Mouse (Mus musculus): Measurements from ENCODE around the gene Clock. TPM values are rescaled to one million over a fixed set of nuclear protein-coding genes. Genes with fewer than 3 reads are reported as not detected.

Gene Clock
- total RNA-seq, 2 experiments from 2014 or later = 49.2 to 54.3 TPM

DNA sequence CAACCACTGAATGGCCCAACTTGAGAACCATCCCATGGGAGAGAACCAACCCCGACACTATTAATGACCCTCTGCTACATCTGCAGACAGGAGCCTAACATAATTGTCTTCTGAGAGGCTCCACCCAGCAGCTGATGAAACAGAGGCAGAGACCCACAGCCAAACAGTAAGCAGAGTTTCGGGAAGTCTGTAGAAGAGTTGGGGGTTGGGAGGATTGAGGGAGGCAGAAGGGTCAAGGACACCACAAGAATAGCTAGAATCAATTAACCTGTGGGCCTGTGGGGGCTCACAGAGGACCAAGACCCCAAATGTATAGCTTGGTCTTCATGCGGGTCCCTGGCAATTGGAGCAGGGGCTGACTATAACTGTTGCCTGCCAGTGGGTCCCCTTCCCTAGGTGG, 16.3 kb downstream of the Clock start:
- DNase-seq (ENCODE audit: low spot score in 2 of 2) = no peak
- intact Hi-C loops (cut with DNase I) = no loop called here

DNA sequence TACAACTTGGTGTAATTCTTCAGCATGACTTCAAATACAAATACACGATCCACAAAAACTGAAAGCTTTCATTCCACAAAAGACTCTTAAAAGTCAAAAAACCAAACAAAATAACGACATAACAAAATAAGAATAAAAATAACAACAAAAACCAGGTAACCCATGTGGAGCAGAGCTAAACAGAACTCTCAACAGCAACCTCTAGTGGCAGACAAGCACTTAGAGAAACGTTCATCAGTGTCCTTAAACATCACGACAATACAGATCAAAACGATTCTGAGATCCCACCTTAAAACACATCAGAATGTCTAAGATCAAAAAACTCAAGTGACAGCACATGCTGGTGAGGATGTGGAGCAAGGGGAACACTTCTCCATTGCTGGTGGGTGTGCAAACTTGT, 17.5 kb downstream of the Clock start:
- no peak for DNase-seq (ENCODE audit: low spot score in 2 of 2)
- intact Hi-C loops (cut with DNase I) = no loop called here

DNA sequence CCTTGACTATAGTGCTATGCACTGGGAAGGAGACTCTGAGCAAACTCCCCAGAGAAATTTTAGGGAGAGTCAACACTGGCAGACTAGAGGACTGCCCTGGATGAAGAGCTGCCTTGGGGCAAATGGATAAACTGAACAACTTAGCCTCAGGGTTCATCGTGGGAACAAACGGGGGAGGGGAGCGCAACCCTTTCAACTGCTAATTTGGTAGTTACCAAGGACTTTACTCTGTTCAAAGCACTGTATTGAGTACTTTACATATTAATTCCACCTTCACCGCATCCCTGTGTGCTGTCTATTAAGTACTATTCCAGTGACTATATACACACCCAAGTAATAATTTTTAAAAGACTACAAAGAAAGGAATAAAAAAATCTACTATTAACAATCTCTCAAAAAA, 18.9 kb downstream of the Clock start:
- DNase-seq (ENCODE audit: low spot score in 2 of 2) = no peak
- intact Hi-C loops (cut with DNase I) = no loop called here

DNA sequence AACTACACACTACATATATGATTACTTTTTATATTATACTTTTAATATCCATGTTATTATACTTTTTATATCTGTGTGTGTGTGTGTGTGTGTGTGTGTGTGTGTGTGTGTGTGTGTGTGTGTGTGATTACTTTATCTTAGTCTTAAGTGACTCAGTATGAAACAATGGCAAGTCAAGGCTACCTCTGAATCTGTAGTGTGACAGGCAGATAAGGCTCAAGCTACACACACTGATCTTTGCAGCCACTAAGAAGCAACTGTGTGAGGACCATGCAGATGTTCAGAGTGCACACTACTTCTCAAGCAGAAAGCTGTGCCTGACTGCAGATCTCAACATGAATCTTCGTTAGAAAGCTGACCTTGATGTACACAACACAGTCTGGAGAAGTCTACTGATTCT, 20.7 kb downstream of the Clock start:
- no peak for DNase-seq (ENCODE audit: low spot score in 2 of 2)
- intact Hi-C loops (cut with DNase I) = no loop called here

DNA sequence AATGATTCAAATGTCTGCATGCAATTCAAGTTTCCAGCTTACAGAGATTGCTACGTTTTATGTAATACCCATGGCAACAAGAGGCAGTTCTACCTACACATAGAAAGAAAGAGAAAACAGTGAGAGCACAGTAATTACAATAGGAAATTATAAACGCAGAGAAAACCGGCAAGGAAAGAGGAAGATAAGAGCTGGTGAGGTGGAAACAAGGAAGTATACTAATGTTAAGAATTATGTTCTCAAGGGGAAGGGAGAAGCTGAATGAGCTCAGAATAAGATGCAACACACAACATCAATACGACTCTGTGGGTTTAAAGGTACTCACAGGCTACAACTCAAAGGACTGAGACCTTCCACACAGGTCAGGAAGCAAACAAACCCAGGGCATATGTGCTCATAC, 29.6 kb downstream of the Clock start:
- no peak for DNase-seq (ENCODE audit: low spot score in 2 of 2)

DNA sequence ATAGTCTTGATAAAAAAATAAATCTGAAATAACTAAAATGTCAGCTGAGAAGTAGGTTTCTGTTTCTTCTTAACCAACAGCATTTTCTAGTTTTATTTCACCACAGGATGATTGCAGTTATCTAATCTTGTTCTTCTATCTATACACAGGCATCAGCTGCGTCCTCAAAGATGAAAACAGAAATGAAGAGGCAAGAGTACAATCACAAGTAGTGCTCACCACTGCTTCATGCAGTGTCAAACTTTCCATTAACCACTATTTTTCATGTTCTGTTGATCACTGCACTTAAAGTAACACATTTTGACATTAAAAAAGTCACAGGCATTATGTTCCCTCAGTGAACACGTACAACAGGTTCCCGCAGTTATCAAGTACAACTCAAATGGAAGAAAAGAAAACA, 53.6 kb downstream of the Clock start:
- no peak for DNase-seq (ENCODE audit: low spot score in 2 of 2)
- intact Hi-C loops (cut with DNase I) = no loop called here

More for the DNA sequence above, 29.6 kb downstream of the Clock start:
- intact Hi-C loops (cut with DNase I) = no loop called here

DNA sequence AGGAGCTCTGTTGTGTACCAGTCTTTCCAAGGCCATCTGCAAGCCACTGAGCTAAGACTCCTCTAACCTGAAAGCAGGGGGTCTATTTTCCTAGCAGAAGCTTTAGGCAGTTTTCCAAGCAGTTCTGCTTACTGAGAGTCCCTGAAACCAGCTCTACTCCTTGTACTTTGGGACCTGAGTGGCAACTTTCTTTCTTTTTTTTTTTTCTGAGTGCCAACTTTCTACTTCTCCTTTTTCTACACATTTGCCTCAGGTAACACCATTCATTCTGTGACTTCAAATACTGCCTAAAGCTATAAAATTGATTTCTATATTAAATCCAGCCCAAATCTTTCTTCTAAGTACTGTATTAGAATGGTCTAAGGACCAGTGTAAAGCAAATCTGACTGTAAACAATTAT, 58.1 kb downstream of the Clock start:
- intact Hi-C loops (cut with DNase I) = no loop called here
- no peak for DNase-seq (ENCODE audit: low spot score in 2 of 2)

DNA sequence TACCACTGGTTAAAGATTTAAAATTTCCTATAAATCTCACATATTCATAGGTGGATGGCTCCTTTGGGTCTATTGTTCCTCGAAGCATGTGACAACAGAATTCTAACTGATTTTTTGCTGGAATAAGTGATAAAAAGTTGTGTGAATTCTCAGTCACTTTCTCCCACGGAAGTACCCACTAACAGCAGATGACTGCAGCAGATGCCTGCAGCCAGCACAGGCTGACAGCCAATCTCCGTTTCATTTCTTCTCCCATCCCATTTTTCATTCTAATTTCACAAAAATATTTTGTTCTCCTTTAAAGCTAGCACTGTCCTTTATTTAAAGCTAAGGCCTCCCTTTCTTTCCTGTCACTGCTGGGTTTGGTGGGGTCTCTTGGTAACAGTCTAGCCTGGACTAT, 59.2 kb downstream of the Clock start:
- peak in 1 of 2 experiments; percentile 56 for DNase-seq (ENCODE audit: low spot score in 2 of 2)
- intact Hi-C loops (cut with DNase I) = no loop called here

DNA sequence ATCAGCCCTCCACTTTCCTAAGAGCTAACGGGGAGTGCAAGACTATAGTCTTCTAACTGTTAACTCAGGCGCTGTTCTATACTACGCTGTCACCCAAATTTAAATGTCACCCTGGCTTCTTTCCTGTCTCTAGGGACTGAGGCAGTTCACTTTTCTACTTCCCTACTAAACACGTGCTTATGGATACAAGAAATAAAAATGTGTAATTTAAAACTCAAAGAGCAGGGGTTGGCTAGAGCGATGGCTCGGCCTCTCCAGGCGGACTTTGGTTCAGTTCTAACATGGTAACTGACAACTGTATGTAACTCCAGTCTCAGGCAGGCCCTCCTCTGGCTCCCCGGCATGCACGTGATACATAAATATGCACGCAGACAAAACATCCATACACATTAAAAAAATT, 60.2 kb downstream of the Clock start:
- DNase-seq (ENCODE audit: low spot score in 2 of 2) = no peak
- intact Hi-C loops (cut with DNase I) = no loop called here

DNA sequence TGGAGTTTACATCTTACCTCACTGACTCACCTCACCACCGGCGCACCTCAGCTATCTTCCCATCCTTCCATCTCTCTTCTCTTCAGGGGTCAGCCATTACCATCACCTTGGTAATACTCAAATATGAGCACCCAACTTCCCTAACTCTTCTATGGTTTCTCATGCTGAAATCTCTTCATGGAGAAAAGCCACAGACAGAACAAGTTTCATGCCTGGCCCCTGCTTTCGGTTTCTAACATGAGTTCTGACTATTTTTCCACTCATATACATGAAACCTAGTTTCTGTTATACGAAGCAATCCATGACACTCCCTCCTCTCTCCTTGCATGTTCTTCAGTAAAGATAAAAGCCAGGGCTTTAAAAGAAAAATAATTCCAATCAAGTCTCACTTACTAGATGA, 60.7 kb downstream of the Clock start:
- intact Hi-C loops (cut with DNase I) = no loop called here
- no peak for DNase-seq (ENCODE audit: low spot score in 2 of 2)

DNA sequence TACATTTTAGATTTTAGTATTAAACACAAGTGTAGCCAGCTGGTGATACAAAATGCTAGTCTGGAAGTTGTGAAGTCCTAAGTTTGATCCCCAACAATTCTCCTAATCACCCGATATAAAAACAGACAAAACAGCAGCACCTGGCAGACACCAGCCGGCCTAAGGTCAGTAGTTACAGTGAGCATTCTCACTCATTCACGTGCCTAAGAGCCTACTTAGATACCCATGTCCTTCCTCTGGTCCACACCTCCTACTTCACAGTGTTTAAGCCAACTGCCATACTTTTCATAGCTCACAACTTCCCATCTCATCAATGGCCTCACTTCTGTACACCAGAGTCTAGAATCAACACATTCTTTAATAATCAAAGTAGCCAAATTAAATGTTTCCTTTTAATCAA, 61.3 kb downstream of the Clock start:
- intact Hi-C loops (cut with DNase I) = no loop called here
- no peak for DNase-seq (ENCODE audit: low spot score in 2 of 2)

DNA sequence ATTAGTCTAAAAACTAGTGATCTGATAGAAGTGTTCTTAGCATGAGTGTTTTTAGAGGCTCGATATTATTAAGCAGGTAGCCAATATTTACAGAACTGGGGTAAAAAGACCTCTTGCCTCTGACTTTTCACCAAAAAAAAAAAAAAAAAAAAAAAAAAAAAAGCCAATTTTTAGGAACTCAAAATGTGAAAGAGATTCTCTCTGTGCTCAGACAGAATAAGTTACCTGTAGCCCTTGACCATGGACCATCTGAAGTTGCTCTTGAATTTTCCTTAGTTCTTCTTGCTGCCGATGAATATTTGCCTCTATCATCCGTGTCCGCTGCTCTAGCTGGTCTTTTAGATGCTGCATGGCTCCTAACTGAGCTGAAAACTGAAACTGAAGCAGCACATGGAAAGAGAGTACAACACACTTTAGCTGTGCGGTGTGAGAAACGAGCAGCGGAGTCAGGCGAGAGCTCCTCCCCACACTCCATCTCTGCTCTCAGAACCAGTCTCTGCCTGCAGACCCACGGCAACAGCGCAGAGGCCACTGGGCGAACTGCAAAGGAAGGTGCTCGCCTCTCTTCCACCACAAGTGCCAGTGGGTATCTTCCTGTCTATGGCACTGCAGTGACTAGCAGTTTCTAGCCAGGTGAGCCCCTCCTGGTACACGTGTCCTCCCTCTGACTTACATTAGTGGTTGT, 73.3 kb downstream of the Clock start:
- intact Hi-C loops (cut with DNase I) = no loop called here
- no peak for DNase-seq (ENCODE audit: low spot score in 2 of 2)

DNA sequence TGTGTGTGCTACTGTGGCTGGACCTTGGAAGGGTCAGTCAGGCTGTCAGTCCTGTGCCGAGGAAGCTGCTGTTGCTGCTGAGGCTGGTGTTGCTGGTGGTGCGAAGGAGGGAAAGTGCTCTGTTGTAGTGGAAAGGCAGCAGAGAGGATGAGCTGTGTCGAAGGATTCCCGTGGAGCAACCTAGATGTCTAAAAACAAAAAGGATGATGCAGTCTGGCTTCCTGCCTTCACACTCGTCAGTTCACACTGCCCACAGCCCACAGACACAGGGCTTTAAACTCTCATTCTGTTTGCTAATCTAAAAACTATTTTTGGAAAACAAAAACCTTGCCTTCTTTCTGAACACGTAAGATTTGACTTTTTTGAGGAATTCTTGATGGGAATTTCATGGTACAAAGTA, 87.9 kb downstream of the Clock start:
- DNase-seq (ENCODE audit: low spot score in 2 of 2) = peak in 1 of 2 experiments; percentile 20
- intact Hi-C loops (cut with DNase I) = no loop called here

DNA sequence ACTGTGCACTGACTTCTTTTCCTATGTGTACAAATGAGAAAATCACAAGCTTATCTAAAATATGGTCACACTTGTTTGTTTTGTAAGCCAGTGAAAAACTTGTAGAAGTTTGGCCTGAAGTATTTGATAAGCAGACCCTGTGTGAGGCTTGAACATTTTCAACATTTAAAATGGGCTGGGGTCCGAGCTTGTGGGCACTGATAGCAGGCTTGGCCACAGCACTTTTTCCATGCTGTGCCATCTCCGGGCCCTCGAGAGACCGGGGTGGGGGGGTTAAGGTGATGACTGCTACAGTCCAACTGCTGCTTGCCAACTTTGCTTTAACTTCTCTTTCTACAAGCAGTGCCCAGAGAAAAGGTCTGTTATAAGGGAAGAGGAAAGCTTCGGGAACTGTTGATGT, 96.5 kb downstream of the Clock start:
- no peak for DNase-seq (ENCODE audit: low spot score in 2 of 2)
- intact Hi-C loops (cut with DNase I) = no loop called here

DNA sequence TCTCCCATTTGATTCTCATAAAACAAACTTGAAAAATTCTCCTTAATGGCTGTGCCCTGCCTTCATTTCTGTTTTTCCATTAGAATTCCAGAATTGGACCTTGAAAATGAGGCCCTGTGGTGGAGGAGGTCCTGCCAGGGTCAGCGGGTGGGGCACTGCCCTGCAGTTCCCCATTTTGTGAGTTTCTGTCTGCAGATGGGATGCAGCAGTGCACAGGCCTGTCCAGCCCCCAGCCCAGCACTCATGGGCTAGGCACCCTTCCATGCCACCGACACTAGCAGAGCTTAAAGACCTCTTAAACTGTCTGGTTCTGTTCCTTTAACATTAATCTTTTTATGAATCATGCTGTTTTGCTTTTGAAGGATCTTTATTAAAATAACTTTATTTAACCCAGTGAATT, 98.7 kb downstream of the Clock start:
- intact Hi-C loops (cut with DNase I) = no loop called here
- DNase-seq (ENCODE audit: low spot score in 2 of 2) = no peak

DNA sequence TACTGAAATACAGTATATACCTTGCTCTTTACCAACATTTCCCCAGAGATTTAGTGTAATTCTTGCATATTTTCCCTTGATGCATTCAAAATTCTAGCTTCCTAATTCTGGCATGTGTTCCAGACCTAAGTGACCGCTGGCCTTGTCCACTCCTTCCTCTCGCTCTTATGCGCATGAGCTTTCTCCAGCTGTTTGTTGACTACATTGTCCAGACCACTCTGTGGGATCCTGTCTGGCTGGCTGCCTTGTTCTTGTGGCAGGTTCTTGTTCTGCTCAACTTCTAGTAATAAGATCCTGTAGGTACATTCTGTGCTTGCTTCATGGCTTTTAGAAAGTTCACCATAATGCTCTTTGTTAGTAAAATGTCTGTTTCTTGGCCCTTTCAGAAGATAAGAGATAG, 101.4 kb downstream of the Clock start:
- DNase-seq (ENCODE audit: low spot score in 2 of 2) = no peak
- intact Hi-C loops (cut with DNase I) = no loop called here

DNA sequence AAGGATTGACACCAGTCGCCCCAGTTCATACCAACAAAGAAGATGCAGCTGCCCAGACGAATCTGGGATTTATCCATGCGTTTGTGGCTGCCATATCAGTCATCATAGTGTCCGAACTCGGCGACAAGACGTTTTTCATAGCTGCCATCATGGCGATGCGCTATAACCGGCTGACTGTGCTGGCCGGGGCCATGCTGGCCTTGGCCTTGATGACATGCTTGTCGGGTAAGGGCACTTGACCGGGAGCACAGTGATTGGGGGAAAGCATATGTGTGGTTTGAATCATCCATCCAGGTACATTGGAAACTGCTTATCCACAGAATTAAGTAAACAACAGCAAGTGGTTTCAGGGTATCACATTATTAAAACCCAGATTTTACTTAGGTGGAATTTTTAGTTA, 105.2 kb downstream of the Clock start:
- DNase-seq (ENCODE audit: low spot score in 2 of 2) = no peak

DNA sequence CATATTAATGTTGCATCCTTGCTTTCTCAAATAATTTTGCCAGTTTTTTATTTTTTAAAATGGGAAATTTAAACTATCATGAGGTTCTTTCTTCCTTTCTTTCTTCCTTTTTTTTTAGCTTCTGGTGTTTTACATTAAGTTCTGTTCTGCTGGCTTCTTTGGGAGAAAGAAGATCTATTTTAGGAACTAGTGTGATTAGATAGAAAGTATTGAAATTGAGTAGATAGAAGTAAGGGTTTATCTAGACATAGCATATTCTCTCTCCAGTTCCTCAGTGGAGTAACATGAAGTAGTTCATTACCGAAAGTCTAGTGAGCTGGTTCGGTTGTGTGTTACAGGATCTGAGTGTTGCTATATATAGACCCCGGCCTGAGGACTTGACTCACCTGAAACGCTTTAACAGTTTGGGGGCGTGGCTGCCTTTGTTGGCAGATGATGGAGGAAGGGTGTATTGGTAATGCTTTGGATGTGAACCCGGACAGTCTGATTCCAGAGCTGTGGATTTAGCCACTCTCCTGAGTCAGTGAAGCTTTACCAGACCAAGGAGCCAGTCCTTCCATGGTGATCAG, 110.1 kb downstream of the Clock start:
- intact Hi-C loops (cut with DNase I) = no loop called here
- no peak for DNase-seq (ENCODE audit: low spot score in 2 of 2)

More for the DNA sequence above, 105.2 kb downstream of the Clock start:
- intact Hi-C loops (cut with DNase I) = no loop called here

DNA sequence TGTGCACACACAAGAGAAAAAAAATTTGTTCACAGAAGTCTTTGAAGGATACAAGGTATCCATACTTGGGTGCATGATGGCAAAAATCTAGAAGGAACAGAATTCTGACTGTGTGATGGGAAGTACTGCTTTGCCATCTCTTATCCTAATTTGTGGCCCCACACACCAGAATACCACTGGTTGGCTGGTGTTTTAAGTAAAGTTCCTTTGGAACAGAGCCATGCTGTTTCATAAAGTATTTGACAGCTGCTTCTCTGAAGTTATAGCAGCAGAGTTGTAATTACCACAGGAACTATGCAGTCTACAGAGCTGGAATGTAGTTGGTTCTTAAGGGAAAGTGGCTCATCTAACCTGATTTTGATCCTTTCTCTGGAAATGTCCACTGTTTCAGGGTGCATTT, 111.5 kb downstream of the Clock start:
- intact Hi-C loops (cut with DNase I) = no loop called here
- DNase-seq (ENCODE audit: low spot score in 2 of 2) = no peak

DNA sequence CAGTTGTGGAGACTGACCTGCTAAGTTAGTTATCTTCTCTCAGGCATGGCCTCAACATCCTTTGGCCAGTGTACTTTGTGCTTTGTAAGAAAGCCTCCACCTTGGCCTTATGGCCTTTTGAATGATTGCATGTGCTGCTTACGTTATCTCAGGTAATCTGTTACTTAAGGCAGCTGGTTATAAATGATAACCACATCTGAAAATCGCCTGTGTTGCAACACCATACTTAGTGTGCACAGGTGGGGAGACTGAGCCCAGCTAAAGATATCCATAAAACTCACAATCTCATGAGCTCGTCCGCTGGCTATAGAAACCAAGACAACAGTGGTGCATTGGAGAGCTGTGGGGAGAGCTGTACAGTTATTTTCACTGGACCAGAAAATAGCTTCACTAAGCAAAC, 114.0 kb downstream of the Clock start:
- DNase-seq (ENCODE audit: low spot score in 2 of 2) = no peak
- intact Hi-C loops (cut with DNase I) = no loop called here

DNA sequence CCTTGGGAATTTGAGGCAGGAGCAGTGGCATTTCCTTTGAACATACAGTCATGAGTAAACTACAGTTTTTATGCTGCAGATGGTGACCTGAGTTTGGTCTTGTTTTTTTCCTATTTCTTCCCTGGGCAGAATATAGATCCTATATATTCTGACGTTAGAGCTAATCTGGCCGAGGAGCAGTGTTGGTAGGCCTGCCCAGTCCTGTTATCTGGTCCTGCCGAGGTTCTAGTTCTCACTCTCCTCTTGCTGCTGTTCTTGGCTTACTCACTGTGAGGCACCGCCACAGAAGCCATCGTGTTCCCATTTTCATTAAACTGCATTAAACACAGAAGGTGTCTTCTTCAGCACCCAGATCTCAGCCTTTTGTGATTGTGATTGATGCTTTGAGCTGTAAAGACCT, 116.7 kb downstream of the Clock start:
- intact Hi-C loops (cut with DNase I) = no loop called here
- no peak for DNase-seq (ENCODE audit: low spot score in 2 of 2)
